ENCODE assay signal across 31 mouse cellular contexts in the genomic region with DNA sequence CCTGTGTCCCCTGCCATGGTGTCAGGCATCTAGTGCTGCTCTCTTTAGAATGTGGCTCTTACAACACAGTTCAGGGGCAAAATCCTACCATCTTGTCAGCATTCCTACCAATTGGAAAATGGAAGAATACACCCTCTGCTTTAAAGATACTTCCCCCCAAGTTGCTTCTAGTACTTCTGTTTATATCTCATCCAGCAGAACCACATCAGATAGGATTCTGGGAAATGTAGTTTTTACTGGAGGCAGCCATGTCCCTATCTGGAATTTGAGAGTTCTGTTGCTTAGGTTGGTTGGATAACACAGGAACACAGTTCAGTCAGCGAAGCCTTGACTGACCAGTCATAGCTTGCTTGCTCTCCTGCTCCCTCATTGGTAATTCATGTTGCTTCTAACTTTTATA.
A peak's percentile ranks its signal among the peaks of the same experiment; 100 is the strongest.
DNase-seq lines count a peak whose midpoint lies in the region; ATAC-seq and TF ChIP-seq lines count a peak whose summit lies in the region.
"Had no signal": no experiment of that assay in that cellular context is flagged by ENCODE, and none has a peak within 500 bp of the region (broad histone marks: within the 10 kb centered on the region; RNA-seq: fewer than 3 reads in every experiment).

No protein-coding gene starts in this region.

- no peak for TF ChIP-seq CTCF in lung, embryonic 14.5 days (IDR thresholded peaks at IDR 0.05; ENCODE audit: low read depth)
- TF ChIP-seq CTCF in lung, adult 2 months (IDR thresholded peaks at IDR 0.05; ENCODE audit: insufficient read depth, low read length): no peak

- no peak overlapping the region for H3K9ac ChIP-seq in intestine, embryonic 14.5 days (ENCODE audit: low read length)
- H3K9ac ChIP-seq in intestine, embryonic 16.5 days (ENCODE audit: low read depth, low read length): no peak overlapping the region
- H3K9ac ChIP-seq in lung, embryonic 14.5 days: no peak overlapping the region
- no peak overlapping the region for H3K9ac ChIP-seq in heart, embryonic 11.5 days (ENCODE audit: low read depth, low read length)
- H3K9ac ChIP-seq: hindbrain, embryonic 13.5 days; kidney, embryonic 15.5 days; lung, embryonic 15.5 days; midbrain, embryonic 12.5 days; neural tube, embryonic 12.5 days had no signal

- H3K4me1 ChIP-seq in intestine, embryonic 14.5 days (replicated peaks; ENCODE audit: control insufficient read depth, insufficient read depth, low read length): 0 out of 2 replicates have a peak, but pooled peaks cover 2% of the 10 kb centered on the region
- H3K4me1 ChIP-seq in intestine, embryonic 16.5 days (ENCODE audit: control insufficient read depth, insufficient read depth, low read length): no peaks in the 10 kb centered on the region; the same call in 1 of the 2 replicates
- H3K4me1 ChIP-seq in lung, embryonic 14.5 days (ENCODE audit: insufficient read depth): peaks cover 14% of the 10 kb centered on the region; the same call in 1 of the 2 replicates
- no peaks in the 10 kb centered on the region for H3K4me1 ChIP-seq in lung, adult 2 months (ENCODE audit: control insufficient read depth, insufficient read depth, low read length)
- H3K4me1 ChIP-seq in heart, embryonic 11.5 days (ENCODE audit: control insufficient read depth, insufficient read depth, low read length): peaks cover 8% of the 10 kb centered on the region
- H3K4me1 ChIP-seq: hindbrain, embryonic 13.5 days; midbrain, embryonic 12.5 days; neural tube, embryonic 12.5 days had no signal

- no peak overlapping the region for H3K27ac ChIP-seq in intestine, embryonic 14.5 days (ENCODE audit: low read depth)
- H3K27ac ChIP-seq in intestine, embryonic 16.5 days (ENCODE audit: low read length): no peak overlapping the region
- H3K27ac ChIP-seq in lung, embryonic 14.5 days (ENCODE audit: low read depth): no peak overlapping the region
- H3K27ac ChIP-seq in heart, embryonic 11.5 days (ENCODE audit: low read depth, low read length): no peak overlapping the region
- H3K27ac ChIP-seq: gastrocnemius, adult 2 months; heart, embryonic 10.5 days; hindbrain, embryonic 13.5 days; kidney, embryonic 15.5 days; lung, embryonic 15.5 days; midbrain, embryonic 12.5 days; neural tube, embryonic 12.5 days; stomach, postnatal 0 days had no signal

- no peaks in the 10 kb centered on the region for H3K9me3 ChIP-seq in intestine, embryonic 14.5 days (ENCODE audit: control insufficient read depth, low read length)
- H3K9me3 ChIP-seq in intestine, embryonic 16.5 days (ENCODE audit: control insufficient read depth, low read length): no peaks in the 10 kb centered on the region
- H3K9me3 ChIP-seq in lung, embryonic 14.5 days (ENCODE audit: low read depth, low read length): no peaks in the 10 kb centered on the region
- no peaks in the 10 kb centered on the region for H3K9me3 ChIP-seq in heart, embryonic 11.5 days (replicated peaks; ENCODE audit: control insufficient read depth, low read length)
- H3K9me3 ChIP-seq: heart, embryonic 10.5 days; hindbrain, embryonic 13.5 days; kidney, embryonic 15.5 days; lung, embryonic 15.5 days; megakaryocyte, embryonic 14.5 days; midbrain, embryonic 12.5 days; neural tube, embryonic 12.5 days had no signal

- H3K36me3 ChIP-seq in intestine, embryonic 14.5 days (ENCODE audit: control insufficient read depth, insufficient read depth, low read length): no peaks in the 10 kb centered on the region
- no peaks in the 10 kb centered on the region for H3K36me3 ChIP-seq in intestine, embryonic 16.5 days (ENCODE audit: control insufficient read depth, insufficient read depth, low read length)
- no peaks in the 10 kb centered on the region for H3K36me3 ChIP-seq in lung, embryonic 14.5 days (ENCODE audit: insufficient read depth)
- no peaks in the 10 kb centered on the region for H3K36me3 ChIP-seq in heart, embryonic 11.5 days (ENCODE audit: control insufficient read depth, insufficient read depth, low read length)
- H3K36me3 ChIP-seq: heart, embryonic 10.5 days; hindbrain, embryonic 13.5 days; kidney, embryonic 15.5 days; lung, embryonic 15.5 days; midbrain, embryonic 12.5 days; neural tube, embryonic 12.5 days had no signal

- no peak overlapping the region for H3K4me2 ChIP-seq in intestine, embryonic 14.5 days (ENCODE audit: low read length)
- H3K4me2 ChIP-seq in intestine, embryonic 16.5 days (ENCODE audit: low read depth, low read length): no peak overlapping the region
- no peak overlapping the region for H3K4me2 ChIP-seq in lung, embryonic 14.5 days
- no peak overlapping the region for H3K4me2 ChIP-seq in heart, embryonic 11.5 days
- H3K4me2 ChIP-seq: hindbrain, embryonic 13.5 days; kidney, embryonic 15.5 days; lung, embryonic 15.5 days; midbrain, embryonic 12.5 days; neural tube, embryonic 12.5 days had no signal

- DNase-seq in intestine, embryonic 14.5 days (ENCODE audit: low spot score): peak; percentile 43
- DNase-seq in lung, embryonic 14.5 days: peak; percentile 48
- DNase-seq in lung, adult 2 months: no peak
- peak; percentile 33 for DNase-seq in MEL-GATA-1-ER (ENCODE audit: extremely low read depth, low read depth)
- DNase-seq in yolk sac, embryonic 10.5 days (ENCODE audit: low spot score): peak; percentile 29
- DNase-seq: adrenal gland, postnatal 14 days; cerebellum, adult 11-12 months; cerebellum, adult 9-11 months; gastrocnemius, adult 2 months; heart, postnatal 4 days; kidney, adult 11 months; kidney, postnatal 36 days; lung, postnatal 36 days; right cerebral cortex, adult 18-20 months; right cerebral cortex, postnatal 4 days; thymus, adult 18-20 months; thymus, postnatal 25 days had no signal

- ATAC-seq in intestine, embryonic 14.5 days (replicated peaks; ENCODE audit: low FRiP score, low TSS enrichment, low read depth): no peak
- ATAC-seq in intestine, embryonic 16.5 days: no peak
- no peak for ATAC-seq in lung, embryonic 14.5 days (ENCODE audit: insufficient read depth)
- ATAC-seq in heart, embryonic 11.5 days (replicated peaks; ENCODE audit: insufficient number of reproducible peaks, low FRiP score, low TSS enrichment): no peak
- ATAC-seq: CD4-positive, CD25-positive, alpha-beta regulatory T cell, adult 4 months; Patski had no signal

- no peaks in the 10 kb centered on the region for H3K27me3 ChIP-seq in intestine, embryonic 14.5 days (replicated peaks; ENCODE audit: control insufficient read depth, insufficient read depth, low read length)
- no peaks in the 10 kb centered on the region for H3K27me3 ChIP-seq in intestine, embryonic 16.5 days (replicated peaks; ENCODE audit: control insufficient read depth, insufficient read depth, low read length)
- no peaks in the 10 kb centered on the region for H3K27me3 ChIP-seq in lung, embryonic 14.5 days (ENCODE audit: insufficient read depth, low read length)
- no peaks in the 10 kb centered on the region for H3K27me3 ChIP-seq in heart, embryonic 11.5 days (ENCODE audit: control insufficient read depth, insufficient read depth, low read length)
- H3K27me3 ChIP-seq: hindbrain, embryonic 13.5 days; kidney, embryonic 15.5 days; lung, embryonic 15.5 days; midbrain, embryonic 12.5 days; neural tube, embryonic 12.5 days; Patski had no signal

- 91% methylated on average over 1 of the region's 1 CpGs for WGBS in intestine, embryonic 14.5 days
- 87% methylated on average over 1 of the region's 1 CpGs for WGBS in intestine, embryonic 16.5 days
- WGBS in lung, embryonic 14.5 days: 68% methylated on average over 1 of the region's 1 CpGs
- 92% methylated on average over 1 of the region's 1 CpGs for WGBS in lung, adult 2 months
- WGBS in heart, embryonic 11.5 days (ENCODE audit: insufficient replicate concordance): 88% methylated on average over 1 of the region's 1 CpGs

- no peak overlapping the region for H3K4me3 ChIP-seq in intestine, embryonic 14.5 days (ENCODE audit: low read depth, low read length)
- H3K4me3 ChIP-seq in intestine, embryonic 16.5 days (ENCODE audit: low read length): no peak overlapping the region
- H3K4me3 ChIP-seq in lung, embryonic 14.5 days (ENCODE audit: low read depth, low read length): no peak overlapping the region
- no peak overlapping the region for H3K4me3 ChIP-seq in lung, adult 2 months (replicated peaks; ENCODE audit: extremely low read depth, low read depth, low read length)
- no peak overlapping the region for H3K4me3 ChIP-seq in heart, embryonic 11.5 days (ENCODE audit: low read depth, low read length)
- H3K4me3 ChIP-seq: erythroblast, embryonic 14.5 days; gastrocnemius, adult 2 months; heart, embryonic 10.5 days; hindbrain, embryonic 13.5 days; kidney, embryonic 15.5 days; lung, embryonic 15.5 days; megakaryocyte, embryonic 14.5 days; midbrain, embryonic 12.5 days; myocyte; neural tube, embryonic 12.5 days had no signal

- TF ChIP-seq POLR2A in lung, adult 2 months (IDR thresholded peaks at IDR 0.05; ENCODE audit: borderline replicate concordance, extremely low read depth, low read depth, low read length): no peak
